Mouse (Mus musculus) cerebellum, adult 2 months (tissue): Measurements from ENCODE around the gene Helt. TPM values are rescaled to one million over a fixed set of nuclear protein-coding genes. Genes with fewer than 3 reads are reported as not detected.
A peak's percentile ranks its signal among the peaks of the same experiment; 100 is the strongest.
"Not testable (repeated sequence)": the region's sequence is repeated elsewhere in the genome, so short reads cannot be mapped to it uniquely, and the experiment has no call there.

Experiments used
- DNase-seq, 2 experiments: peaks; one replicate each; pipeline ENCODE4 v3.0.0; 2021
- H3K27ac ChIP-seq: fragments of 200-500 bp; 2 replicates; pipeline ENCODE4 v1.5.1; 2012; ENCODE audit warnings: low read length, control low read depth, inconsistent platforms; ENCODE audit not compliant: insufficient read depth
- H3K27me3 ChIP-seq: fragments of 200-500 bp; 2 replicates; pipeline ENCODE4 v1.6.1; 2012; ENCODE audit warnings: inconsistent platforms, mild to moderate bottlenecking, low read length, moderate library complexity; ENCODE audit not compliant: control insufficient read depth, insufficient read depth
- H3K4me1 ChIP-seq: fragments of 200-500 bp; 2 replicates; pipeline ENCODE4 v1.6.1; 2011; ENCODE audit warnings: low read length; ENCODE audit not compliant: control insufficient read depth, insufficient read depth
- H3K4me3 ChIP-seq: fragments of 200-500 bp; replicated peaks from 2 replicates; pipeline ENCODE3; 2011; ENCODE audit warnings: mild to moderate bottlenecking, low read depth, low read length, control low read depth; ENCODE audit not compliant: insufficient read depth
- CTCF ChIP-seq: fragments of 200-500 bp; IDR thresholded peaks from 2 replicates; pipeline ENCODE4 v1.5.1; 2011; ENCODE audit warnings: low read depth, mild to moderate bottlenecking, control low read depth, low read length, moderate library complexity, borderline replicate concordance; ENCODE audit not compliant: insufficient read depth
- POLR2A ChIP-seq: fragments of 200-500 bp; IDR thresholded peaks from 2 replicates; pipeline ENCODE4 v1.6.1; 2011; ENCODE audit warnings: low read length, control low read depth, borderline replicate concordance; ENCODE audit not compliant: insufficient read depth
- WGBS: fragments of 180-500 bp; shearing (Covaris S2); methylation state at CpG from one replicate; pipeline ENCODE4 v1.1.7; 2018; 5-methylcytosine and 5-hydroxymethylcytosine counted together
- polyA plus RNA-seq: library from polyadenylated mRNA; depleted of rRNA; stranded (reverse); fragments of >200 nt; gene quantifications from 2 replicates; pipeline ENCODE4 v1.2.3, GENCODE M21; 2012; rRNA removed

Gene Helt
- polyA plus RNA-seq, 1 experiment: not detected

- DNase-seq: peak in 1 of 2 experiments; percentile 22
- no peaks in the 10 kb centered on the region for H3K4me1 ChIP-seq
- no peak overlapping the region for H3K4me3 ChIP-seq
- 17% methylated on average over 6 of the region's 6 CpGs for WGBS
- H3K27me3 ChIP-seq: no peaks in the 10 kb centered on the region
- TF ChIP-seq CTCF: no peak
- H3K27ac ChIP-seq: no peak overlapping the region
Observed at GRCm38 (mm10) chr8:46270741-46271140, 23.7 kb downstream of the Helt start.

- DNase-seq: no peak
- no peak for TF ChIP-seq CTCF
- TF ChIP-seq POLR2A: no peak
- no peak overlapping the region for H3K4me3 ChIP-seq
- no peak overlapping the region for H3K27ac ChIP-seq
- no peaks in the 10 kb centered on the region for H3K27me3 ChIP-seq
- WGBS: 73% methylated on average over 3 of the region's 3 CpGs
- H3K4me1 ChIP-seq: no peaks in the 10 kb centered on the region
Observed at GRCm38 (mm10) chr8:46270147-46270546, 24.3 kb downstream of the Helt start.

- Histone ChIP-seq H3K27ac (no peak overlapping the region), H3K4me1 (no peaks in the 10 kb centered on the region), H3K27me3 (no peaks in the 10 kb centered on the region), H3K4me3 (no peak overlapping the region)
- DNase-seq: no peak
- TF ChIP-seq CTCF: no peak
- TF ChIP-seq POLR2A: no peak
- 44% methylated on average over 4 of the region's 4 CpGs for WGBS
Observed at GRCm38 (mm10) chr8:46266801-46267200, 27.7 kb downstream of the Helt start.

GRCm38 (mm10) chr8:46264206-46264605, 30.3 kb downstream of the Helt start:
- not testable (repeated sequence) for H3K4me1 ChIP-seq, H3K27ac ChIP-seq, DNase-seq, H3K27me3 ChIP-seq, H3K4me3 ChIP-seq
- 56% methylated on average over 4 of the region's 4 CpGs for WGBS

- Histone ChIP-seq H3K27me3 (no peaks in the 10 kb centered on the region), H3K4me3 (no peak overlapping the region), H3K27ac (no peak overlapping the region), H3K4me1 (no peaks in the 10 kb centered on the region)
- 38% methylated on average over 19 of the region's 19 CpGs for WGBS
- TF ChIP-seq CTCF (no peak), POLR2A (no peak)
- no peak for DNase-seq
Observed at GRCm38 (mm10) chr8:46257921-46258682, 36.4 kb downstream of the Helt start.

- WGBS: 78% methylated on average over 13 of the region's 13 CpGs
- Histone ChIP-seq H3K27ac (no peak overlapping the region), H3K4me3 (no peak overlapping the region), H3K27me3 (no peaks in the 10 kb centered on the region), H3K4me1 (no peaks in the 10 kb centered on the region)
- TF ChIP-seq POLR2A: no peak
- no peak for TF ChIP-seq CTCF
- no peak for DNase-seq
Observed at GRCm38 (mm10) chr8:46252456-46252855, 42.0 kb downstream of the Helt start.

GRCm38 (mm10) chr8:46251561-46251960, 42.9 kb downstream of the Helt start:
- Histone ChIP-seq H3K27me3 (no peaks in the 10 kb centered on the region), H3K27ac (no peak overlapping the region), H3K4me3 (no peak overlapping the region), H3K4me1 (no peaks in the 10 kb centered on the region)
- no peak for TF ChIP-seq CTCF
- TF ChIP-seq POLR2A: no peak
- no peak for DNase-seq
- 33% methylated on average over 10 of the region's 10 CpGs for WGBS

GRCm38 (mm10) chr8:46246346-46246745, 48.1 kb downstream of the Helt start:
- Histone ChIP-seq H3K4me3 (no peak overlapping the region), H3K27ac (no peak overlapping the region), H3K4me1 (no peaks in the 10 kb centered on the region), H3K27me3 (no peaks in the 10 kb centered on the region)
- WGBS: 14% methylated on average over 11 of the region's 11 CpGs
- TF ChIP-seq CTCF (no peak), POLR2A (no peak)
- DNase-seq: no peak

- no peak overlapping the region for H3K27ac ChIP-seq
- no peak overlapping the region for H3K4me3 ChIP-seq
- TF ChIP-seq CTCF: no peak
- TF ChIP-seq POLR2A: no peak
- 33% methylated on average over 7 of the region's 7 CpGs for WGBS
- no peaks in the 10 kb centered on the region for H3K27me3 ChIP-seq
- DNase-seq: no peak
- no peaks in the 10 kb centered on the region for H3K4me1 ChIP-seq
Observed at GRCm38 (mm10) chr8:46242946-46243345, 51.5 kb downstream of the Helt start.

Other genes starting within 250 kb of the Helt start
- gene Cfap97, start 142.9 kb downstream of the Helt start, polyA plus RNA-seq: 17.4 and 17.5 TPM in 2 replicates
- 35.4 and 36.1 TPM in 2 replicates for gene Snx25, start 142.5 kb downstream of the Helt start, polyA plus RNA-seq
- 876 and 917 TPM in 2 replicates for gene Slc25a4, start 83.4 kb downstream of the Helt start, polyA plus RNA-seq
- 47.7 and 51.1 TPM in 2 replicates for gene Acsl1, start 176.4 kb upstream of the Helt start, polyA plus RNA-seq